Mouse (Mus musculus): Measurements from ENCODE around the gene Rhebl1. TPM values are rescaled to one million over a fixed set of nuclear protein-coding genes. Genes with fewer than 3 reads are reported as not detected.

Rhebl1 gene
- total and polyA plus RNA-seq, 3 experiments, result 0.69 to 3.6 (median 1.3) TPM

- DNase-seq, result no peak
Measured at GRCm38 (mm10) chr15:98914903-98915302, 20.6 kb upstream of the Rhebl1 start.

GRCm38 (mm10) chr15:98904692-98905091 lies 10.4 kb upstream of the Rhebl1 start:
- no peak for DNase-seq

- no peak for DNase-seq
Measured at GRCm38 (mm10) chr15:98902600-98902999, 8.3 kb upstream of the Rhebl1 start.

GRCm38 (mm10) chr15:98901530-98901929 lies 7.2 kb upstream of the Rhebl1 start:
- no peak for DNase-seq

- DNase-seq, result peak; percentile 61
Measured at GRCm38 (mm10) chr15:98897928-98898800, 3.8 kb upstream of the Rhebl1 start, which contains the start of gene Dhh. Gene Dhh (minus strand): TSS chr15:98898540.

GRCm38 (mm10) chr15:98897495-98897894 lies 3.2 kb upstream of the Rhebl1 start:
- peak; percentile 49 for DNase-seq

- peak; percentile 83 for DNase-seq
Measured at GRCm38 (mm10) chr15:98895635-98896589, 1.6 kb upstream of the Rhebl1 start.

- no peak for DNase-seq
Measured at GRCm38 (mm10) chr15:98894746-98895634, 650 bp upstream of the Rhebl1 start.

- no peak for DNase-seq
Measured at GRCm38 (mm10) chr15:98893036-98893435, 1.3 kb downstream of the Rhebl1 start.

- peak; percentile 82 for DNase-seq
Measured at GRCm38 (mm10) chr15:98891907-98892606, 2.3 kb downstream of the Rhebl1 start.

- no peak for DNase-seq
Measured at GRCm38 (mm10) chr15:98891198-98891742, 3.1 kb downstream of the Rhebl1 start.

GRCm38 (mm10) chr15:98887526-98887925 lies 6.8 kb downstream of the Rhebl1 start:
- no peak for DNase-seq

GRCm38 (mm10) chr15:98886667-98887387 lies 7.5 kb downstream of the Rhebl1 start:
- no peak for DNase-seq

GRCm38 (mm10) chr15:98884106-98884505 lies 10.2 kb downstream of the Rhebl1 start:
- no peak for DNase-seq

GRCm38 (mm10) chr15:98883661-98884060 lies 10.7 kb downstream of the Rhebl1 start:
- DNase-seq, result peak; percentile 68

- DNase-seq, result no peak
Measured at GRCm38 (mm10) chr15:98881656-98882008, 12.7 kb downstream of the Rhebl1 start.

- peak; percentile 96 for DNase-seq
Measured at GRCm38 (mm10) chr15:98880978-98881655, 13.2 kb downstream of the Rhebl1 start.

GRCm38 (mm10) chr15:98877331-98877730 lies 17.0 kb downstream of the Rhebl1 start:
- peak; percentile 77 for DNase-seq
